Mouse (Mus musculus) lung, postnatal 0 days (tissue): ENCODE measurements at regions not wholly inside any gene's neighbourhood (a gene's known extent, or its start where the extent isn't known, plus 50 kb on each side); places are given as distances from the start of the nearest gene placed in this dataset.

Source experiments
- ATAC-seq: fragments of 200-750 bp; cut with Nextera tagmentation; 2 replicates; pipeline ENCODE4 v1.8.0; 2017; ENCODE audit warnings: moderate library complexity
- DNase-seq: peaks from one replicate; pipeline ENCODE4 v3.0.0-alpha.2; 2016; ENCODE audit warnings: low spot score
- H3K27ac ChIP-seq: fragments of 300-500 bp; sonication (generic); 2 replicates; pipeline ENCODE4 v1.5.1; 2014; ENCODE audit warnings: antibody characterized with exemption, mild to moderate bottlenecking, low read length, mixed read lengths
- H3K27me3 ChIP-seq: fragments of 300-500 bp; sonication (generic); replicated peaks from 2 replicates; pipeline ENCODE4 v1.6.1; 2014; ENCODE audit warnings: low read length, mixed read lengths; ENCODE audit not compliant: insufficient read depth
- H3K36me3 ChIP-seq: fragments of 300-500 bp; sonication (generic); 2 replicates; pipeline ENCODE4 v1.6.1; 2014; ENCODE audit warnings: low read length, mixed read lengths; ENCODE audit not compliant: insufficient read depth
- H3K4me1 ChIP-seq: fragments of 300-500 bp; sonication (generic); 2 replicates; pipeline ENCODE4 v1.6.1; 2014; ENCODE audit warnings: antibody characterized with exemption, low read depth, low read length, mixed read lengths; ENCODE audit not compliant: insufficient read depth
- H3K4me2 ChIP-seq: fragments of 300-500 bp; sonication (generic); replicated peaks from 2 replicates; pipeline ENCODE4 v1.6.1; 2014; ENCODE audit warnings: low read depth, mild to moderate bottlenecking, low read length, moderate library complexity, mixed read lengths
- H3K4me3 ChIP-seq: fragments of 300-500 bp; sonication (generic); 2 replicates; pipeline ENCODE4 v1.5.1; 2014; ENCODE audit warnings: low read depth, low read length
- H3K9ac ChIP-seq: fragments of 300-500 bp; sonication (generic); replicated peaks from 2 replicates; pipeline ENCODE4 v1.6.1; 2014; ENCODE audit warnings: low read depth, mild to moderate bottlenecking
- H3K9me3 ChIP-seq: fragments of 300-500 bp; sonication (generic); 2 replicates; pipeline ENCODE4 v1.6.1; 2016; ENCODE audit warnings: low read length, mixed read lengths
- CTCF ChIP-seq: IDR thresholded peaks from 2 replicates; pipeline ENCODE4 v1.5.1; 2016; ENCODE audit warnings: antibody characterized with exemption, mild to moderate bottlenecking
- EP300 ChIP-seq: IDR thresholded peaks from 2 replicates; pipeline ENCODE4 v1.6.1; 2016; ENCODE audit warnings: antibody characterized with exemption, mild to moderate bottlenecking, control low read depth
- WGBS: fragments of 180-500 bp; shearing (Covaris S2); extraction: QIAGEN DNeasy Blood & Tissue Kit; methylation state at CpG from one replicate; pipeline ENCODE4 v1.1.7; 2014; 5-methylcytosine and 5-hydroxymethylcytosine counted together

GRCm38 (mm10) chr6:81782815-81783435 is 140.5 kb upstream of the Gcfc2 start:
- DNase-seq = no peak

GRCm38 (mm10) chr6:81795281-81795680 is 128.2 kb upstream of the Gcfc2 start:
- H3K4me3 ChIP-seq = no peak overlapping the region
- H3K9ac ChIP-seq = no peak overlapping the region
- no peak for ATAC-seq
- H3K9me3 ChIP-seq = no peaks in the 10 kb centered on the region
- no peaks in the 10 kb centered on the region for H3K4me1 ChIP-seq
- no peaks in the 10 kb centered on the region for H3K27me3 ChIP-seq
- H3K4me2 ChIP-seq = no peak overlapping the region
- no peak for TF ChIP-seq EP300
- TF ChIP-seq CTCF = no peak
- 82% methylated on average over 6 of the region's 6 CpGs for WGBS
- no peaks in the 10 kb centered on the region for H3K36me3 ChIP-seq
- H3K27ac ChIP-seq = no peak overlapping the region
- no peak for DNase-seq

More at GRCm38 (mm10) chr6:81782815-81783435, 140.5 kb upstream of the Gcfc2 start:
- Histone ChIP-seq H3K4me3 (no peak overlapping the region), H3K4me1 (no peaks in the 10 kb centered on the region), H3K27ac (no peak overlapping the region), H3K9ac (no peak overlapping the region), H3K27me3 (no peaks in the 10 kb centered on the region), H3K9me3 (no peaks in the 10 kb centered on the region), H3K4me2 (no peak overlapping the region), H3K36me3 (no peaks in the 10 kb centered on the region)
- 66% methylated on average over 8 of the region's 8 CpGs for WGBS
- ATAC-seq = peak; percentile 35
- TF ChIP-seq EP300 = no peak
- no peak for TF ChIP-seq CTCF

GRCm38 (mm10) chr6:81800822-81801221 is 122.6 kb upstream of the Gcfc2 start:
- Histone ChIP-seq H3K4me2 (no peak overlapping the region), H3K9ac (no peak overlapping the region), H3K4me1 (no peaks in the 10 kb centered on the region), H3K4me3 (no peak overlapping the region), H3K9me3 (no peaks in the 10 kb centered on the region), H3K27me3 (no peaks in the 10 kb centered on the region), H3K36me3 (no peaks in the 10 kb centered on the region), H3K27ac (no peak overlapping the region)
- TF ChIP-seq CTCF (no peak), EP300 (no peak)
- DNase-seq = no peak
- 83% methylated on average over 3 of the region's 3 CpGs for WGBS
- no peak for ATAC-seq

- Histone ChIP-seq H3K4me3 (no peak overlapping the region), H3K9ac (no peak overlapping the region), H3K9me3 (no peaks in the 10 kb centered on the region), H3K36me3 (no peaks in the 10 kb centered on the region), H3K27me3 (no peaks in the 10 kb centered on the region), H3K27ac (no peak overlapping the region), H3K4me2 (no peak overlapping the region), H3K4me1 (no peaks in the 10 kb centered on the region)
- TF ChIP-seq EP300 (no peak), CTCF (no peak)
- ATAC-seq (no peak), DNase-seq (no peak)
- 74% methylated on average over 3 of the region's 3 CpGs for WGBS
These were observed 121.7 kb upstream of the Gcfc2 start for GRCm38 (mm10) chr6:81801804-81802203.

GRCm38 (mm10) chr6:81805942-81806341 is 117.5 kb upstream of the Gcfc2 start:
- H3K27me3 ChIP-seq = no peaks in the 10 kb centered on the region
- no peak overlapping the region for H3K27ac ChIP-seq
- TF ChIP-seq CTCF = no peak
- no peak for TF ChIP-seq EP300
- 86% methylated on average over 11 of the region's 11 CpGs for WGBS
- H3K4me3 ChIP-seq = no peak overlapping the region
- no peak overlapping the region for H3K4me2 ChIP-seq
- DNase-seq = no peak
- no peak overlapping the region for H3K9ac ChIP-seq
- H3K4me1 ChIP-seq = no peaks in the 10 kb centered on the region
- no peak for ATAC-seq
- H3K9me3 ChIP-seq = no peaks in the 10 kb centered on the region
- H3K36me3 ChIP-seq = no peaks in the 10 kb centered on the region

- DNase-seq (no peak), ATAC-seq (no peak)
- H3K27me3 ChIP-seq = no peaks in the 10 kb centered on the region
- no peak overlapping the region for H3K4me3 ChIP-seq
- H3K27ac ChIP-seq = no peak overlapping the region
- H3K36me3 ChIP-seq = no peaks in the 10 kb centered on the region
- no peaks in the 10 kb centered on the region for H3K4me1 ChIP-seq
- 89% methylated on average over 13 of the region's 13 CpGs for WGBS
- no peak for TF ChIP-seq CTCF
- TF ChIP-seq EP300 = no peak
- H3K4me2 ChIP-seq = no peak overlapping the region
- H3K9ac ChIP-seq = no peak overlapping the region
- H3K9me3 ChIP-seq = no peaks in the 10 kb centered on the region
These were observed 114.8 kb upstream of the Gcfc2 start for GRCm38 (mm10) chr6:81808712-81809111.
